Mouse (Mus musculus) cerebellum, adult 11-12 months (tissue): ENCODE data around the gene Hid1.
A peak's percentile ranks its signal among the peaks of the same experiment; 100 is the strongest.
"Not testable (repeated sequence)": the region's sequence is repeated elsewhere in the genome, so short reads cannot be mapped to it uniquely, and the experiment has no call there.

Source experiments
- DNase-seq: peaks from one replicate; pipeline ENCODE4 v3.0.0; 2022

Gene Hid1

GRCm38 (mm10) chr11:115367395-115367944 lies at the start of gene Hid1:
Hid1 (minus strand) TSS chr11:115367756.
- peak; percentile 92 for DNase-seq

- no peak for DNase-seq
Observed at GRCm38 (mm10) chr11:115409556-115409955, 42.0 kb upstream of the Hid1 start.

- DNase-seq, result no peak
Observed at GRCm38 (mm10) chr11:115408266-115408920, 40.8 kb upstream of the Hid1 start.

GRCm38 (mm10) chr11:115406858-115407401 lies 39.4 kb upstream of the Hid1 start:
- DNase-seq, result no peak

GRCm38 (mm10) chr11:115405723-115406122 lies 38.2 kb upstream of the Hid1 start:
- no peak for DNase-seq

GRCm38 (mm10) chr11:115403338-115404124 lies 36.0 kb upstream of the Hid1 start, which contains the start of gene Mrpl58:
Mrpl58 (plus strand) TSS chr11:115403752.
- DNase-seq, result peak; percentile 87

- peak; percentile 86 for DNase-seq
Observed at GRCm38 (mm10) chr11:115400630-115401391, 33.3 kb upstream of the Hid1 start.

GRCm38 (mm10) chr11:115400126-115400525 lies 32.6 kb upstream of the Hid1 start:
- no peak for DNase-seq

- no peak for DNase-seq
Observed at GRCm38 (mm10) chr11:115398085-115398484, 30.5 kb upstream of the Hid1 start.

GRCm38 (mm10) chr11:115393721-115394325 lies 26.3 kb upstream of the Hid1 start:
- peak; percentile 89 for DNase-seq

GRCm38 (mm10) chr11:115391358-115391757 lies 23.8 kb upstream of the Hid1 start:
- no peak for DNase-seq

GRCm38 (mm10) chr11:115386859-115387258 lies 19.3 kb upstream of the Hid1 start:
- not testable (repeated sequence) for DNase-seq

GRCm38 (mm10) chr11:115384587-115384986 lies 17.0 kb upstream of the Hid1 start:
- no peak for DNase-seq

- peak; percentile 66 for DNase-seq
Observed at GRCm38 (mm10) chr11:115383701-115384474, 16.3 kb upstream of the Hid1 start.

GRCm38 (mm10) chr11:115382891-115383290 lies 15.3 kb upstream of the Hid1 start:
- peak; percentile 64 for DNase-seq

GRCm38 (mm10) chr11:115381743-115382539 lies 14.4 kb upstream of the Hid1 start, which contains the start of gene Cdr2l:
Cdr2l (plus strand) TSS chr11:115381916.
- DNase-seq, result peak; percentile 94

- no peak for DNase-seq
Observed at GRCm38 (mm10) chr11:115381276-115381675, 13.7 kb upstream of the Hid1 start.

GRCm38 (mm10) chr11:115377854-115378253 lies 10.3 kb upstream of the Hid1 start:
- peak; percentile 20 for DNase-seq

GRCm38 (mm10) chr11:115377254-115377653 lies 9.7 kb upstream of the Hid1 start:
- DNase-seq, result no peak

GRCm38 (mm10) chr11:115376722-115377121 lies 9.2 kb upstream of the Hid1 start:
- DNase-seq, result no peak
